Mouse (Mus musculus) ES-E14 (cell line): Measurements from ENCODE around the gene Hpca. TPM values are rescaled to one million over a fixed set of nuclear protein-coding genes. Genes with fewer than 3 reads are reported as not detected.

Source experiments
- DNase-seq: peaks from one replicate; pipeline ENCODE4 v3.0.0-alpha.2; 2013; ENCODE audit warnings: low read depth, low spot score
- H3K27ac ChIP-seq: 2 replicates; pipeline ENCODE4 v1.5.1; 2012; ENCODE audit warnings: low read depth, mild to moderate bottlenecking, low read length, moderate library complexity, mixed read lengths; ENCODE audit not compliant: poor library complexity, insufficient read depth, severe bottlenecking
- H3K36me3 ChIP-seq: 2 replicates; pipeline ENCODE4 v1.6.1; 2012; ENCODE audit warnings: mild to moderate bottlenecking, low read length, moderate library complexity, mixed read lengths; ENCODE audit not compliant: control insufficient read depth, poor library complexity, insufficient read depth, severe bottlenecking
- H3K4me1 ChIP-seq, 2 experiments: fragments of 150-350 bp in 1 of 2; sonication (generic) in 1 of 2; 2 replicates each; pipeline ENCODE4 v1.6.1; 2012; ENCODE audit warnings: low read length in 2 of 2, mild to moderate bottlenecking in 1 of 2, mixed read lengths in 1 of 2; ENCODE audit not compliant: control insufficient read depth in 2 of 2, insufficient read depth in 2 of 2, poor library complexity in 1 of 2
- H3K4me3 ChIP-seq, 2 experiments: fragments of 150-350 bp in 1 of 2; sonication (generic) in 1 of 2; 2 replicates each; pipeline ENCODE4 v1.5.1; 2012; ENCODE audit warnings: low read length in 2 of 2, low read depth in 1 of 2, mild to moderate bottlenecking in 1 of 2, mixed read lengths in 1 of 2; ENCODE audit not compliant: insufficient read depth in 1 of 2, poor library complexity in 1 of 2, severe bottlenecking in 1 of 2
- H3K9ac ChIP-seq: 2 replicates; pipeline ENCODE4 v1.6.1; 2012; ENCODE audit warnings: low read depth, mild to moderate bottlenecking, low read length, mixed read lengths; ENCODE audit not compliant: poor library complexity, insufficient read depth, severe bottlenecking
- H3K9me3 ChIP-seq: fragments of 150-350 bp; sonication (generic); 2 replicates; pipeline ENCODE4 v1.6.1; 2012; ENCODE audit warnings: low read depth, mild to moderate bottlenecking, low read length; ENCODE audit not compliant: control insufficient read depth, insufficient read depth
- CHD2 ChIP-seq: IDR thresholded peaks from 2 replicates; pipeline ENCODE4 v1.6.1; 2014; ENCODE audit warnings: mild to moderate bottlenecking, low read depth, low read length, inconsistent platforms
- HCFC1 ChIP-seq: IDR thresholded peaks from 2 replicates; pipeline ENCODE4 v1.6.1; 2012; ENCODE audit warnings: low read length, inconsistent platforms, borderline replicate concordance; ENCODE audit not compliant: insufficient read depth
- MAFK ChIP-seq: IDR thresholded peaks from 2 replicates; pipeline ENCODE4 v1.6.1; 2014; ENCODE audit warnings: mild to moderate bottlenecking, low read depth, low read length, inconsistent platforms; ENCODE audit not compliant: insufficient read depth
- ZC3H11A ChIP-seq: IDR thresholded peaks from 2 replicates; pipeline ENCODE4 v1.6.1; 2012; ENCODE audit warnings: low read depth, mild to moderate bottlenecking, inconsistent platforms, low read length, borderline replicate concordance
- ZNF384 ChIP-seq: IDR thresholded peaks from 2 replicates; pipeline ENCODE4 v1.6.1; 2012; ENCODE audit warnings: low read depth, low read length, inconsistent platforms
- in situ Hi-C, 2 experiments: fragments of 600-800 bp; cut with MboI; formaldehyde crosslinking; loops; one replicate each; pipeline ENCODE4 v1.15.1; 2025; ENCODE audit warnings: low sequenced_read_pairs in 2 of 2, inconsistent platforms in 1 of 2; ENCODE audit not compliant: unreplicated experiment in 2 of 2
- total RNA-seq: library from RNA; depleted of rRNA; stranded (reverse); fragments of 300-350 nt; gene quantifications from 2 replicates; pipeline ENCODE4 v1.2.3, GENCODE M21; 2012

Gene Hpca
- total RNA-seq, 1 experiment = 4.4 TPM

DNA sequence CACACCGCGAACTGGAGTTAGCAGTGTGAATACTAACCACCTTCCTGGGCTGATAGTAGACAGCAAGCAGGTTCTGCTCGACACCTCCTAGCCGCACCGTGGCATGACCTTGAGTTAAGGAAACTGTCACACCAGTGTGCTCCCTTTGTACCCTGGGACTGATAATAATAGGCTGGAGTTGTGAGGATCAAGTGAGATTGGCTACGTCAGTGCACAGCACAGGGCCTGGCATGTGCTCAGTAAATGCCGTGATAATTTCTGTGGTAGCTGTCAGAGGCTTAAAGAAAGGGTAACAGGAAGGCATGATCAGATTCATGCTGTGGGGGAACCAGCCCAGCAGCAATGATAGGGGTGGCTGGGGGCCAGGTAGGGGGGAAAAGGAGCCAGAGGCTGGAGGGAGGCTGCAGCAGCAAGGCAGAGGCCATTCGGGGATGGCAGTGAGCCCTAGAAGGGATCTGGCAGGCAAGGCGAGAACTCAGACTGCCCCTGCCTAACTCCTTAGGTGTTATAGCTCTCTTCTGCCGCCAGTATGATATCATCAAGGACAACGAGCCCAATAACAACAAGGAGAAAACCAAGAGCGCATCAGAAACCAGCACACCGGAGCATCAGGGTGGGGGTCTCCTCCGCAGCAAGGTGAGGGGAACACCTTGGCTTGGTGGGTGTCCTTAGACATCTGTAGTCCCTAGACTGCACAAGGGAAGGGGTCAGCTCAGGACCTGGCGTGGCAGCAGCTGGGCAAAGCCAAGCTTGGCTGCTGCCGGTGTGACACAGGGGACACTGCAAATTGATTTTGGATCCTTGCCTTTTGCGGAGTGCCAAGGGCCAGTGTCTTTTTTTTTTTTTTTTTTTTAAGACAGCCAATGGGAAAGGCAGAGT lies 20.0 kb upstream of the Hpca start:
- Histone ChIP-seq H3K27ac (no peak overlapping the region), H3K4me1 (peaks cover 0 to 3% of the 10 kb centered on the region in 2 experiments; a peak in 1 of 4 replicates), H3K9me3 (no peaks in the 10 kb centered on the region), H3K36me3 (no peaks in the 10 kb centered on the region), H3K4me3 (no peak overlapping the region), H3K9ac (no peak overlapping the region)
- in situ Hi-C loops = no loop called here
- DNase-seq = no peak
- no peak for TF ChIP-seq HCFC1
- no peak for TF ChIP-seq ZC3H11A
- TF ChIP-seq ZNF384 = no peak; the same call in 1 of the 2 replicates
- TF ChIP-seq MAFK = no peak
- TF ChIP-seq CHD2 = no peak

GRCm38 (mm10) chr4:129140808-129141207 lies 19.0 kb upstream of the Hpca start:
- no peaks in the 10 kb centered on the region for H3K9me3 ChIP-seq
- no peak overlapping the region for H3K4me3 ChIP-seq
- H3K36me3 ChIP-seq = no peaks in the 10 kb centered on the region
- H3K27ac ChIP-seq = no peak overlapping the region
- peaks cover 0 to 3% of the 10 kb centered on the region in 2 experiments; a peak in 1 of 4 replicates for H3K4me1 ChIP-seq
- no peak for DNase-seq
- no peak overlapping the region for H3K9ac ChIP-seq
- TF ChIP-seq ZC3H11A = no peak
- no peak for TF ChIP-seq HCFC1
- no peak for TF ChIP-seq CHD2
- TF ChIP-seq ZNF384 = no peak
- TF ChIP-seq MAFK = no peak
- in situ Hi-C loops = no loop called here

DNA sequence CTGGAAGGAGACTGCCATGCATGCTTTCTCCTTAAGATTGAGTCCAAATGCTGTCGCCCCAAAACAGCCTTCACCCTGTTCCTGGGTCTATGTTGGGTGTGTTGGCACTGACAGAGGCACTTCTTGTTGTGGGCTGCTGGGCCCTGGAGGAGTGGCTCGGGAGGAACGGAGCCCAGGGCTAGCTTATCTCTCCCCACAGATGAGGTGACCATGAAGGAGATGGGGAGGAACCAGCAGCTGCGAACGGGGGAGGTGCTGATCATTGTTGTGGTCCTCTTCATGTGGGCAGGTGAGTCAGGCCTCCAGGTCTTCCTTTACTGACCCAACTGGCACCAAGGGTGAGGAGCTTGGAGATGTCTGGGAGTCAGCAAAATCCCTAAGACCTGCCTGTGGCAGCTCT lies 17.8 kb upstream of the Hpca start:
- no peaks in the 10 kb centered on the region for H3K9me3 ChIP-seq
- H3K9ac ChIP-seq = no peak overlapping the region
- no peak for TF ChIP-seq HCFC1
- no peak for TF ChIP-seq MAFK
- no peak for TF ChIP-seq CHD2
- TF ChIP-seq ZC3H11A = no peak
- TF ChIP-seq ZNF384 = no peak

GRCm38 (mm10) chr4:129137392-129138321 lies 15.8 kb upstream of the Hpca start:
- in situ Hi-C loops = no loop called here
- H3K4me1 ChIP-seq = peaks cover 0 to 3% of the 10 kb centered on the region in 2 experiments; a peak in 2 of 4 replicates
- no peak for TF ChIP-seq ZNF384
- TF ChIP-seq ZC3H11A = no peak
- TF ChIP-seq MAFK = no peak
- no peak for TF ChIP-seq HCFC1
- no peak for TF ChIP-seq CHD2
- no peak for DNase-seq
- H3K36me3 ChIP-seq = no peaks in the 10 kb centered on the region
- peak overlapping the region; percentile 69 to 80; a peak in 3 of 4 replicates for H3K4me3 ChIP-seq
- H3K9me3 ChIP-seq = no peaks in the 10 kb centered on the region
- no peak overlapping the region for H3K27ac ChIP-seq
- H3K9ac ChIP-seq = no peak overlapping the region

More for the DNA sequence above, 17.8 kb upstream of the Hpca start:
- in situ Hi-C loops = no loop called here
- H3K27ac ChIP-seq = no peak overlapping the region
- H3K4me1 ChIP-seq = peaks cover 0 to 3% of the 10 kb centered on the region in 2 experiments; a peak in 2 of 4 replicates
- H3K36me3 ChIP-seq = no peaks in the 10 kb centered on the region
- no peak for DNase-seq
- H3K4me3 ChIP-seq = no peak overlapping the region
